Mouse (Mus musculus): ENCODE measurements around the gene Vdac1. TPM values are rescaled to one million over a fixed set of nuclear protein-coding genes. Genes with fewer than 3 reads are reported as not detected.

The Vdac1 gene
- total RNA-seq, 2 experiments from 2014 or later, result 330 to 403 TPM

DNA sequence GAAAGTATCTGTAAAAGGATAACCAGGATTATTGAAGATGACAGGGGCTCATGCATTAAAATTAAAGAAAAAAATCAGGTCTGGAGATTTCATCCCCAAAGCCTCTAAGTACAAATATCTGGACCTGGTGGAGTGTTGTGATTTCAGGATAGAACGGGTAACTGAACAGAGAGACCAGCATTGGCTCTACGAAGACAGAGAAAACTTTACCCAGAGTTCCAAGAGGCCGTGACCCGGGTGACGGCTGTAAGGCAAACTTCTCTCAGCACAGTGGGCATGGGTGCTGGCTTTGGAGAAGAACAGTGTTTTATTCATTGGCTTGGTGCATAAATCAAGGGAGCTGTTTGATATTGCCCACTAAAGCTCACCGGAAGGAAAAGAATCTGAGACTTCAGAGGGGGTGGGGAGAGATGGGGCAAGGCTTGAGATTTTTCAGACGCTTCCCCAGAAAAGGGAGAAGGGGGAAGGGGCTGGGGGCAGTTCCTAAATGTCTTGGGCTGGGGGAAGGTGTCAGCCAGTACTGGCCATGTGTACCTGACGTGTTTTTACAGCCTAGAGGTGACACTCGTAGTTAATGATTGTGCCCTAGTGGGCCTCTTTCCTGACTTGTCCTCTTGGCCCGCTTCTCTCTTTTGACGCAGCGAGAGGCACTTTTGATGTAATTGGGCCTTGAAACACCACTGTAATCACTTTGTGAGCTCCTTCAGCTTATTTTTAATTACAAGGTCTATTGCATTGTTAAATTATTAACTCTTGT is 59.8 kb downstream of the Vdac1 start:
- no peak for DNase-seq

DNA sequence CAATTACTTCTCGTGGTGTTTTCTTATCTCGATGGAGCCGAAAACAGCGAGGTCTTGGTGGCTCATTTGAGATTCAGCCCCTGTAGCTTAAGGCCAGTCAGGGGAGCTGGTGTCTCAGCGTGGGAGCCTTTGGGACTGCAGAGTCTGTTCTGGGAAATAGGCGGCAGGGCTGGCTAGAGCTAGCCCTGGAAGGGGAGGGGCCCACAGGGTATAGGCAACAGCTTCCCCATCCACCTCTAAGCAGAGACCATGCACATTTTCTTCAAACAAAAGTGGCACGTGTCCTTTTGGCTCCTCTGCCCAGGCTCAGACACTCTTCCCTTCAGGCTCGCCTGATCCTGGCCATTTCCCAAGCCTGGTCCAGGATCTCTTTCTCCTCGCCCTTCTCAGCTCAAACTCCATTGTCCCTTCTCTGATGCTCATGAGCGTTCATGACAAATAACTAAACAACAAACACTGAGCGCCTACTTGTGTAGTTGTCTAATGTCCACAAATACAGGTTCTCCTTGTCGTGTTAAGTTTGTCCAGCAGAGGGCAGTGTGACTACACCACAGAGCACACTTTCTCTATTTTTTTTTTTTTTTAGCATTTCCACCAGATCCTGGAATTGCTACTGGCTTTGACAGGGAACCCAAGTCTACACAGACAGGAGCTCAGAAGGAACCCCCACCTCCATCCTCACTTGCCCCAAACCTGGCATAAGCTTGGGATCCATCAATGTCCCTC is 60.6 kb downstream of the Vdac1 start:
- DNase-seq, result peak; percentile 84

DNA sequence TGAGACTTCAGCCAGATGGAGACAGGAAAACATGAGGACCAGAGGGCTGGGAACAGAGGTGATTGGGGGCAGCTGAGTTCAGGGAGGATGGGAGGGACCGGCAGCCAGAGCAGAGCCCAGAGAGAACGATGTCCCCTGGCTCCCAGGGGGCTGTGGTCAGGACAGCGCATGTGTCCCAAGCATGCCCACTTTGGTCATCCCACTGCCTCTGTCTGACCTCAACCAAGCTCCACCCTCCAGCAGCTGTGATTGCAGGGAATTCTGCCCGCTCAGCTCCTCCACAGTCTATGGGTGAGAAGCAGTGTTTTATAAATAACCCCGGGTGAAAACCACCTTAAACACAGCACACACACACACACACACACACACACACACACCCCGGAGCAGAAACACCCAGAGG is 68.8 kb downstream of the Vdac1 start:
- DNase-seq, result no peak

DNA sequence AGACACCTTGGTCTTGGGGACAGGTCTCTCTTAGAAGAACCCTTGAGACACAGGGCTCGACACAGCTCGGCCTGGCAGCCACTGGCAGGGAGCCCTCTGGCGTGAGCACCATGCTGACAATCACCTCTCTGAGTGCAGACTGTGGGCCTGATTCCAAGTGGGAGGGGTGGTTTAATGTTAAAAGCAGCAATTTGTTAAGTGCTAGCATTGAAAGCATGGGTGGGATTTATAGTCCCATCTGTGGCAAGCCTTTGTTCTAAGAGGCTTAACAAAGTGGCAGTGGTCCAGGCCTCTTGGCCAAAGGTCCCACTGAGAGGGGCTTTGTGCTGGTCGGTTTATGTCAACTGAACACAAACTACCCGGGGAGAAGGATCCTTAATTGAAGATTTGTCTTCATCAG is 70.9 kb downstream of the Vdac1 start:
- peak; percentile 81 for DNase-seq

DNA sequence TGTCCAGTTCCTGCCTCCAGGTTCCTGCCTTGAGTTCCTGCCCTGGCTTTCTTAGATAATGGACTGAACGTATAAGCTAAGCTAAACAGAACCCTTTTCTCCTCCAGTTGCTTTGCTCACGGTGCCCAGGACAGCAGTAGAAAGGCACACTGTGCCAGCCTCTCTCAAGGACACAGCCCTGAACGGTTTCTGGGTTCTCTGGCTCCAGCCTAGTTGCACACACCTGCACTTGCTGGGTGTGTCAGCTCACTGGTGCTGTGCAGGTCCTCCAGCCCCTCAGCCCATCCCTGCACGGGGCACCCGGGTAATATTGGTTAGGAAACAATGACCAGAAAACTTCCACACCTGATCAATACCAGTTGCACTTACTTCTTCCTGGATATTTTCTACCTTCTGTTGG is 71.5 kb downstream of the Vdac1 start:
- DNase-seq, result no peak

DNA sequence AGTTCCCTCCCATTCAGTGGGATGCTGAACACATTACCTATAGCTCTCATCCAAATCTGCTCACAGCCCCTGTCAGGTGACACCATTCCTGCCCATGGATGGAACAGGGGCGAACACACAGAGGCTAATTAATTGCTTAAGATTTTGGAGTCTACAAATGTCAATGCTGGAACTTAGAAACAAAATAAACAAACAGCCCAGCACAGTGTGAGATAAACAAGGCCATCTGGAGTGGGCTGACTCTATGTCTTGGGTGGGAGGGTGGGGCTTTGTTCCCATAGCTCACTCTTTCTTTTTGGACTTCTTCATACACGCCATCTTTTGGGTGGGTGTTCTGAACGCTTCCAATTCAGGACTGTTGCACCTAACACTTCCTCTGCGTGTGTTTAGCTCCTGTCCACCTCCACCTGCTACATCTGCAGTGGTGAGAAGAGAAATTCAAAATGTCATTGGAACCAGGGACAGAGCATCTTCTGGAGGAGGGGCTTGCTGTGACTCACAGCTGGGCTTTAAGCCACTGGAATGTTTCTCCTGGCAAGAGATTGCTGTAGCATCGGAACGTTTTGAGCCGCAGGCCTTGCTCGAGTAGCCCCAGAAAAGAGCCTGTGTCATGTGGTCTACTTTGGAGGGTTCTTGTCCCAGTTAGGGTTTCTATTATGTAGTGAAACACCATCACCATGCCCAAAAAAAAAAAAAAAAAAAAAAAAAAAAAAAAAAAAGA is 72.6 kb downstream of the Vdac1 start:
- peak; percentile 72 for DNase-seq

DNA sequence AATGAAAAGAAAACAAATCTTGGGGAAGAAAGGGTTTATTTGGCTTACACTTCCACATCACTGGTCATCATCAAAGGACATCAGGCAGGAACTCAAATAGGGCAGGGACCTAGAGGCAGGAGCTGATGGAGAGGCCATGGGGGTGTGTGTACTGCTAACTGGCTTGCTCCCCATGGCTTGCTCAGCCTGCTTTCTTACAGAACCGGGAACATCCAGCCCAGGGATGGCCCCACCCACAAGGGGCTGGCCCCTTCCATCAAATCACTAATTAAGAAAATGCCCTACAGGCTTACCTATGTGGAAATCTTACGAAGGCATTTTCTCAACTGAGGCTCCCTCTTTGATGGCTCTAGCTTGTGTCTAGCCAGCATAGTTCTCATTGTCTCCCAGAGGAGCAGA is 73.1 kb downstream of the Vdac1 start:
- no peak for DNase-seq

DNA sequence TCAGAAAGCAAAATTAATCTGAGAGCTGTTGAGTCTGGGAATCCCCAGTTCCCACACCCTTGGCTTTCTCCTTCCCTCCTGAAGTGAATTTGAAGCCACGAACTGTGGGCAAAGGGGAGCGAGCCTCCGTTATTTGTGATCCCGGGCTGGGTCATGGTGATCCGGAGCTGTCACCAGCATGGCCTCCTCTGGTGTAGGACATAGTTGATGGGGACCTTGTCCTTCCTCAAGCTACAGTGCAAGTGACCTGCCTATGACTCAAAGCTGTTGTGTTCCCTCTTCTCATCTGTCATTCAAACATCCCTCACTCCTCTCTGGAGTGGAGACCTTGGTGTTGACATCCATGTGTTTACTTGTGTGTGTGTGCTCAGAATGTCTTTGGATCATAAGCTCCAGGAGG is 74.8 kb downstream of the Vdac1 start:
- DNase-seq, result peak; percentile 33

DNA sequence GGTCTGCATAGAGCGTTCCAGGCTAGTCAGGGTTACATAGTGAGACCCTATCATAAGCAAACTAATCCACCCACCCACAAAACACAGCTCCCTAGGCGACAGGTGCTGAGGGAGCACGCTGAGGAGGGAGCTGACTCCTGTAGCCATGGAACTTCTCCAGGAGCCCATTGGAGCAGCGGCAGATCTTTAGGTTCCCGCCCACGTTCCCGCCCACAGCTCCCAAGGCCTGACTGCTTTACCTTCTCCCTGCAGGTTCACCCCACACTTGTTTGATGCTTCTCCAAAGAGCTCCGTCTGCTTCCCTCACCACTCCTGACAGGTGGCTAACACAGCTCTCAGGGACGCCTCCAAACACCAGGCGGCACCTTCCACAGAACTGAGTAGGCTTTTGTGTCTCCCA is 76.5 kb downstream of the Vdac1 start:
- no peak for DNase-seq

Other genes with a start within 250 kb of the Vdac1 start
- not detected for gene Olfr1373, start 215.3 kb upstream of the Vdac1 start, total RNA-seq (2021)
- gene Olfr1371, start 146.9 kb upstream of the Vdac1 start, total RNA-seq (2021), result not detected
- gene Skp1a, start 128.9 kb upstream of the Vdac1 start, total RNA-seq (2021), result 100 to 1,000 TPM; 309 to 323 TPM
- gene Tcf7, start 77.8 kb upstream of the Vdac1 start, total RNA-seq (2021), result 10 to 100 TPM; 41.7 to 42.2 TPM
- 100 to 1,000 TPM; 137 to 139 TPM for gene 9530068E07Rik, start 35.6 kb downstream of the Vdac1 start, total RNA-seq (2021)

All from adrenal gland, postnatal 10 days (tissue).